Mouse (Mus musculus): ENCODE results near the gene Htr1f. TPM values are rescaled to one million over a fixed set of nuclear protein-coding genes. Genes with fewer than 3 reads are reported as not detected.
"Not testable (repeated sequence)": the region's sequence is repeated elsewhere in the genome, so short reads cannot be mapped to it uniquely, and the experiment has no call there.

Gene Htr1f
- not detected for total RNA-seq (2018; cell fraction: chromatin; rRNA removed)
- not detected for total RNA-seq (2018; cell fraction: cytosol; rRNA removed)
- not detected for total RNA-seq (2018; cell fraction: nucleus; rRNA removed)
- not detected in 3 replicates for polyA plus RNA-seq (2018)

DNA sequence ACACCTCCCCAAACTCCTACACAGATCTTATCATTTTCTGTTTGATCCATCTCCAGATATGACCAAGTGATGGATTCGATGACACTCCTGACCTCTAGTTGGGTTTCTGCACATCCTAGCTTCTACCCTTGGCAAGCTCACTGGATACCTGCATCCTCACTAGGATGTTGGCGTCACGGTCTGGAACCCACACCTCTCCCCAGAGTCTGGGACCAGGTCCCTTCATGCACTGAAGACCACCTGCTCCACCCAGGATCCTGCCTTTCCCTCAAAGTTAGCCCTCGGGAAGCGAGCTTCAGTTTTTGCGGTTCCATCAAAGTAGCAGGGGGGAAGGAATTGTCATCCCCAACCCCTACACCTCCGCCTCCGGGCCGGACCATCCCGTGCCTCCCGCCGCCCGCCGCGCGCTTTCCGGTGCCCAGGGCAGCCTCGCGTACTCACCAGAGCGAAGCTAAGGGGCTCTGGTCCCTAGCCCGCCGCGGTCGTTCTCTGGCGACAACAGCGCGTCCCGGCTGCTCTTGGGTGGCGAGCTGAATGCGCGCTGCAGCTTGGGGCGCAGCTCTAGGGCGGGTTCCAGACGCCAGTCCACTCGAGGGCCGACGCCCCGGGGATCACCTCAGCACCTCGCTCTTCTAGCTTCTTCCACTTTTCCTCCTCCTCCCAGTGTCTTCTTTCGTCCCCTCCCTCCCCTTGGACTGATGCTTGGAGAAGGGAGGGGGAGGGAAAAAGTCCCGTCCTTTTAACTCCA lies at the start of gene Htr1f:
Htr1f (minus strand) TSS at position 671 of the 748 bp plus-strand sequence.
- Histone ChIP-seq H3K79me2 (ENCODE audit: inconsistent target) (no peaks in the 10 kb centered on the region), H3K27ac (no peak within 1 kb of the TSS), H3K4me3 (ENCODE audit: inconsistent target) (no peak within 1 kb of the TSS), H3K36me3 (ENCODE audit: inconsistent target) (no peaks in the 10 kb centered on the region)
- WGBS (ENCODE audit: missing documents), result 11% methylated on average over 41 of the region's 41 CpGs

DNA sequence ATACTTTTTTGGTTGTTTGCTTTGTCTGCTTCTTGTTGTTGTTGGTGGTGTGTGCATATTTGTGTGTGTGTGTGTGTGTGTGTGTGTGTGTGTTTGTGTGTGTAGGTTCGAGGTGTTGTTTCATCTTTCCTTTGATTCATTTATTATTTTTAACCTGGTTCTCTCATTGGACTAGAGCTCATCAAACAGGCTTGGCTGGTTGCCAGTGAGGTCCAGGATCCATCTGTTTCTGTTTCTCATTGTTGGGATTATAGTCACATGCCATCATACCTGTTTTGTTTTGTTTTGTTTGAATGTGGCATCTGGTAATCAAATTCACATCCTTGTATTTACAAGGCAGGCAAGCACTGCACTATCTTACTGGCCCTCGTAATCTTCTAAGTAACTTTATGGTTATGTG lies 34.1 kb upstream of the Htr1f start:
- no peaks in the 10 kb centered on the region for H3K79me2 ChIP-seq (ENCODE audit: inconsistent target)
- H3K4me3 ChIP-seq (ENCODE audit: inconsistent target), result no peak overlapping the region
- H3K27ac ChIP-seq, result no peak overlapping the region
- WGBS (ENCODE audit: missing documents), result 100% methylated on average over 1 of the region's 2 CpGs
- no peaks in the 10 kb centered on the region for H3K36me3 ChIP-seq (ENCODE audit: inconsistent target)

DNA sequence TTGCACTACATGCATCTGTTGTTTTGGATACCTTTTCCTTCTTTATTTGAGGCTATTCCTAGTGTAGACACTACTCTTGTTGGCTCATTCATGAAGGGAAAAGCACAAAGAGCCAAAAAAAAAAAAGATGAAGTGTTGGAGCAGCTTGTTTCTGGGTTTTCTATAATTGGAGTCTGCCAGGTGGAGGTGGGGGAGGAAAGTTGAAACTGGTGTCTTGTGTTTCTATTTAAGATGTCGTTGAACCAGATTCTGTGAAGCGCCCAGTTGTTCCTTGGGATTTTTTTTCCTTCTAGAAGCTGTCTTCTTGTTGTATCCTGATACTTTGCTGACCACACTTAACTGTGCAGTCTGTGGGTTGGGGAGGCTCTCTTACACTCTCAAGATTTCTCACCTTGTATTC lies 23.7 kb upstream of the Htr1f start:
- H3K79me2 ChIP-seq (ENCODE audit: inconsistent target), result no peaks in the 10 kb centered on the region
- no peaks in the 10 kb centered on the region for H3K36me3 ChIP-seq (ENCODE audit: inconsistent target)
- no peak overlapping the region for H3K4me3 ChIP-seq (ENCODE audit: inconsistent target)
- H3K27ac ChIP-seq, result no peak overlapping the region
- 84% methylated on average over 2 of the region's 2 CpGs for WGBS (ENCODE audit: missing documents)

DNA sequence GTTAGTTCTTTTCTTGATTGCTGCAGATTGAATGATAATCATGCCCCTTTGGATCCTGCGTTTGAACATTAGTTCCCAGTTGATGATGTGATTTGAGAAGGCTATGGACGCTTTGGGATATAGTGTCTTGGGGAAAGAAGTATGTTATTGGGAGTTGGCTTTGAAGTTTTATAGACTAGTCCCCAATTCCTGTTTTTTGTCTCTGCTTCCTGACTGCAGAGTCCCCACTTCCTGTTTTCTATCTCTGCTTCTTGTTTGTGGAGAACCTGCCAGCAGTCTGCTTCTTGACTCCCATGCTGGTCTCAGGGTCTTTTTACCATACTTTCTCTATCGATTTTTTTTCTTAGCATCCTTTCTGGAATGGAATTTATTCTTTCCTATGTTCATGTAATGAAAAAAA lies 22.2 kb upstream of the Htr1f start:
- 42% methylated on average over 3 of the region's 3 CpGs for WGBS (ENCODE audit: missing documents)
- no peak overlapping the region for H3K27ac ChIP-seq
- H3K36me3 ChIP-seq (ENCODE audit: inconsistent target), result no peaks in the 10 kb centered on the region
- H3K79me2 ChIP-seq (ENCODE audit: inconsistent target), result no peaks in the 10 kb centered on the region
- no peak overlapping the region for H3K4me3 ChIP-seq (ENCODE audit: inconsistent target)

DNA sequence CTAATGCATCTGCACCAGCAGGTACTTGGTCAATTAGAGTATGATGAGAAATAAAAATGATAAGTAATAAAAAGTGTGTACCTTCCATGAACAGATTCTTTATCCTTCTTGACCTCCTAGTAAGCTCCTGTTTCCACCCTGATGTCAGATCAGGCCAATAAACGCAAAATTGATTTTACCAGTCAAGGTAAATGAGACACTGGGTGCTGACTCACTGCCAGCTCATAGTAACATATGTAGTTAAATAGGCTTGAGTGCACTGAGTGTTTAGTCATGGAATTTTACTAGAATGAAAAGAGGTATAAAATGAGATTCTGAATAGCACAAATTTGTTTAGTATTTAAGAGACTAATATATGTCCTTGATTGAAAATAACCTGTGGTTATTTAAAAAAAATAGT lies 6.6 kb upstream of the Htr1f start:
- H3K4me3 ChIP-seq (ENCODE audit: inconsistent target), result no peak overlapping the region
- H3K79me2 ChIP-seq (ENCODE audit: inconsistent target), result no peaks in the 10 kb centered on the region
- H3K27ac ChIP-seq, result no peak overlapping the region
- WGBS (ENCODE audit: missing documents), result 100% methylated on average over 1 of the region's 1 CpGs
- no peaks in the 10 kb centered on the region for H3K36me3 ChIP-seq (ENCODE audit: inconsistent target)

DNA sequence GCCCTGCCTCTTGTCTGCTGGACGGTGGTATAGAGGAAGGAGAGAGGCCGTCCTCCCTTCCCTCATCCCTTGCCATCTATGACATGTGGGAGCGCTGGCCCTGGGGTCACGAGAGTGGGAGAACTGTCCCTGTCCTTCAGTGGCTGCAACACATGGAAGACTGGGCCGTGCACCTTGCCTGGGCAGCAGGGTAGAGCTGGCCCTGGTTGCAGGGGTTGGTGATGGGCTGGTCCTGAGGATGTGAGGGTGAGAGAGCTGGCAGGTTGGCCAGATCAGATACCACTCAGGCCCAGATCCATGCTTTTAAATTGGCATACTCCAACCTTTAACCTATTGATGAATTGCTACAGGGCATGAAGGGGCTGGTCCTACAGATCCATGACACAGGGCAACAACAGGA lies 12.1 kb downstream of the Htr1f start:
- Histone ChIP-seq H3K4me3 (ENCODE audit: inconsistent target) (no peak overlapping the region), H3K36me3 (ENCODE audit: inconsistent target) (no peaks in the 10 kb centered on the region), H3K27ac (no peak overlapping the region), H3K79me2 (ENCODE audit: inconsistent target) (no peaks in the 10 kb centered on the region)
- 98% methylated on average over 5 of the region's 5 CpGs for WGBS (ENCODE audit: missing documents)

DNA sequence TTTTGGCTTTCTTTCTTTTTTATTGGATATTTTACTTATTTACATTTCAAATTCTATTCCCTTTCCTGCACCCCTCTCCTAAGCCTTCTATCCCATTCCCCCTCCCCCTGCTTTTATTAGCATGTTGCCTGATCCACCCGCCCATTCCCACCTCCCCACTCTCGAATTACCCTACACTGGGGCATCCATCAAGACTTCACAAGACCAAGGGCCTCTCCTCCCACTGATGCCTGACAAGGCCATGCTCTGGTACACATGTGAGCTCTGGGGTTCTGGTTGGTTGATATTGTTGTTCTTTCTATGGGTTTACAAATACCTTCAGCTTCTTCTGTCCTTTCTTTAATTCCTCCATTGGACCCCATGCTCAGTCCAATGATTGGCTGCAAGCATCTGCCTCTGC lies 22.2 kb downstream of the Htr1f start:
- Histone ChIP-seq H3K79me2 (ENCODE audit: inconsistent target) (no peaks in the 10 kb centered on the region), H3K4me3 (ENCODE audit: inconsistent target) (no peak overlapping the region), H3K27ac (no peak overlapping the region), H3K36me3 (ENCODE audit: inconsistent target) (no peaks in the 10 kb centered on the region)
- 85% methylated on average over 2 of the region's 2 CpGs for WGBS (ENCODE audit: missing documents)

DNA sequence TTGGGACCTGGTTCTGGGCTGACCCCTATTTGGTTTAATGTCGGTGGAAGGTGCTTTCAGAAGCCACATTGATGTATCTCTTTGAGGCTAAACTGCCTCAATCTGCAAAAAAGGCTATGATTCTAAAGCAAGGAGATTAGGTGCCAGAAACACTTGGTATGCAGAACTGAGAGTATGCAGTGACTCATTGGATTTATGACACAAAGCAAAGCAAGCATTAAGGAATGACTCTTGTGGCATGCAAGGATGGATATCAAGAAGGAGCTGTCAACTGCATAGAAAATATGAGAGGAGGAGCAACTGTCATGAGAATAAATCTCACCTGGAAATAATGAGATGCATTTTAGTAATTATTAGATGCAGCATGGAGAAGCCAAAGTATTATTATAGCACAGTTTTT lies 35.8 kb downstream of the Htr1f start:
- Histone ChIP-seq H3K36me3 (ENCODE audit: inconsistent target) (no peaks in the 10 kb centered on the region), H3K4me3 (ENCODE audit: inconsistent target) (no peak overlapping the region), H3K79me2 (ENCODE audit: inconsistent target) (no peaks in the 10 kb centered on the region), H3K27ac (no peak overlapping the region)
- WGBS (ENCODE audit: missing documents), result 71% methylated on average over 1 of the region's 1 CpGs

DNA sequence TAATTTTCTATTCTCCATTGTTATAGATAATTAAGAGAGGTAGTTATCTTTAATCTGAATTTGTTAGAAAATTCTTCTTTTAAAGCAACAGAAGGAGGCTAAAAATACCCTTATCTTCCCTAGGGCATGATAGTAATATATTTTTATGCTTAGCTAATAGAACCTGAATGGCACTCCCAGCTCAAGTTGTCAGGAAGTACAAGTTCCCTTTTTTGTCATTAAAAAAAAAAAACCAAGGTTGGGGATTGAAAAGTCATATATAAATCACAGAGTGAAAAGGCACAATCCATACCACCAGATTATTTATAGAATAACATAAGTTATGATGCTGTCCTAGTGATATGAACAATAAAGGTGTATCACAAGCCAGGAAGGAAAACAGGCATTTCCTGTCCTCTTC lies 39.4 kb downstream of the Htr1f start:
- Histone ChIP-seq H3K79me2 (ENCODE audit: inconsistent target) (no peaks in the 10 kb centered on the region), H3K27ac (no peak overlapping the region), H3K36me3 (ENCODE audit: inconsistent target) (no peaks in the 10 kb centered on the region), H3K4me3 (ENCODE audit: inconsistent target) (no peak overlapping the region)

DNA sequence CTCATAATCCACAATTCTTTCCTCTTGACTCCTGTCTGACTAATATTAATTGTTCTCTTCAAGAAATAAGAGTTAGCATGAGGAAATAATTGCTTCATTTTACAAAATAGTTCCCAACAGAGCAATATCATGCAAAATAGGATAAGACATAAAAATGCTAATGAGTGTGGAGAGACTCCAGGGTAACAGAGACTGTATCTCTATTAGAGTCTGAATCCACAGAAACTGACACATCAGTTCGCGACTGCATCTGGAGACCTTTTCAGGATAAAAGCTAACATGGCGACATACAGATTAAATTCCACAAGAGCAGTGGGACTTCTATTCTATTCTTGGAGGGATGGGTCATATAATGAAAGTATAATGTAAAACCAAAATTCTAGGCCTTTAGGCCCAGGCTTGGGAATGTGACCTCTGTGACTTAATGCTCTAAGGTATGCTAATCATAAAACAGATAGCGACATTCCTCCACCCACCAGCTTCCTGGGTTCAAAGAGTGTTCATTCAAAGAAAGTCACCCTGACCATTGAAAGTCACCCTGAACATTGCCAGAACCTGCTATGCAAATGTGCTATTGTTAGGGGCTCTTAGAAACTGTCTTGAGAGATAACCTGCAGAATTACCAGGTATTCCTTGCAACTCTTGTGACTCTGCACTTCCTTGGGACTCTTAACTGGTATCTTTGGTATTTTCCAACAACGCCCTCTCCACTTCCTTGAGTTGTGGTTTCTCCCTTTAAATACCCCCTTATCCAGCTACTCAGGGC lies 67.8 kb downstream of the Htr1f start:
- H3K4me3 ChIP-seq (ENCODE audit: inconsistent target); H3K27ac ChIP-seq; H3K79me2 ChIP-seq (ENCODE audit: inconsistent target); H3K36me3 ChIP-seq (ENCODE audit: inconsistent target): not testable (repeated sequence)
- WGBS (ENCODE audit: missing documents), result 90% methylated on average over 5 of the region's 5 CpGs

DNA sequence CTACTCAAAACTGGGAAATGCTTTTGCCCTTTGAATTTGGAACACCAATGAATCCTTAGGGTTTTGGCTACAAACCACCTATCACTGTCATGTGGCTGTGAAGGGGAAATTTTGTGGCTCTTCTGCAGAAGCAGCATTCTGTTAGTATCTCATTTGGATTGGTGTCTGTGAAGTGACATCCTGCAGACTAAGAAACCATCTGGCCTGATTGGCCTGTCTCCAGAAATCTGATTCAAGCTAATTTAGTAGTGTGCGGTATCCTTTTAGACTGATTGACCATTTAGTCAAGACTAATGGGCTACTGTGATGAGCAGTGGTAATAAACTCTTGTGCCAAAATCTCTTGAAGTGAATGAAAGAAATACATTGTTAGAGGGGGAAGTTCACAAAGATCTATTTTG lies 76.0 kb downstream of the Htr1f start:
- WGBS (ENCODE audit: missing documents), result 100% methylated on average over 1 of the region's 1 CpGs
- Histone ChIP-seq H3K79me2 (ENCODE audit: inconsistent target) (no peaks in the 10 kb centered on the region), H3K36me3 (ENCODE audit: inconsistent target) (no peaks in the 10 kb centered on the region), H3K27ac (no peak overlapping the region), H3K4me3 (ENCODE audit: inconsistent target) (no peak overlapping the region)

DNA sequence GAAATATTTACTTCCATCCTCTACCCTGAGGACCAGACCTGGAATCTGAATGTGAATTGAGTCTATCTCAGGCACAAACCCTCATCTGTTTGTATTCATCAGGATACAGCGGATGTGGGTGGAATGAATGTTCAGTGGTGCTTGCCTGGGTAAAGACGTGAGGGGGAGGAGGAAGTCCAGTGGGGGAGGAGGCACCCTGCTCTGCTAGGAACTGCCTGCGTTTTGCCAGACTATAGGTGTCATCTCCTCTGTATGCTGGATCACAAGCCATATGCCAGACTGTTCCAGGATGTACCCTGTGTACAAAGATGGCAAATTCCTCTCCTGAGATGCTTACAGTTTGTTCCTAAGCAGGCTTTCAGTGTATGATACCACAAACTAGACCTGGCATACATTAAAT lies 83.3 kb downstream of the Htr1f start:
- no peaks in the 10 kb centered on the region for H3K79me2 ChIP-seq (ENCODE audit: inconsistent target)
- no peaks in the 10 kb centered on the region for H3K36me3 ChIP-seq (ENCODE audit: inconsistent target)
- WGBS (ENCODE audit: missing documents), result 92% methylated on average over 3 of the region's 3 CpGs
- no peak overlapping the region for H3K27ac ChIP-seq
- H3K4me3 ChIP-seq (ENCODE audit: inconsistent target), result no peak overlapping the region

DNA sequence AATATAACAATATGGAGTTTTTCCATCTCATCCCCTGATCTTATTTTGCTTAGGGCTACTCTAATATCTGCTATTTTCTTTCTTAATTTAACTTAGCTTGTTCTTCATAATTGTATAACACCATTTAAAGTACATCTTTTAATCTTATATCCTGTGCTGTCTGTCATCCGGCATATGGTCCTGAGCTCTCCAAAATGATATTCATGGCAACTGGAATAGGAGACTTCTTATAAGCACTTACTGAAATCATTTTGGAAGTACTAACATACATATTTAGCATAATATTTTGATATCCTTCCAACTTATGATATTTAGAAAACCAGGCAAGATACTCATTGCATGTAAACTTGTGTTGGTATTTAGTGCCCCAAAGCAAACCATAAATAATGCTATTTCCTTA lies 86.9 kb downstream of the Htr1f start:
- no peaks in the 10 kb centered on the region for H3K36me3 ChIP-seq (ENCODE audit: inconsistent target)
- H3K27ac ChIP-seq, result no peak overlapping the region
- WGBS (ENCODE audit: missing documents), result 100% methylated on average over 1 of the region's 1 CpGs
- no peak overlapping the region for H3K4me3 ChIP-seq (ENCODE audit: inconsistent target)
- no peaks in the 10 kb centered on the region for H3K79me2 ChIP-seq (ENCODE audit: inconsistent target)

DNA sequence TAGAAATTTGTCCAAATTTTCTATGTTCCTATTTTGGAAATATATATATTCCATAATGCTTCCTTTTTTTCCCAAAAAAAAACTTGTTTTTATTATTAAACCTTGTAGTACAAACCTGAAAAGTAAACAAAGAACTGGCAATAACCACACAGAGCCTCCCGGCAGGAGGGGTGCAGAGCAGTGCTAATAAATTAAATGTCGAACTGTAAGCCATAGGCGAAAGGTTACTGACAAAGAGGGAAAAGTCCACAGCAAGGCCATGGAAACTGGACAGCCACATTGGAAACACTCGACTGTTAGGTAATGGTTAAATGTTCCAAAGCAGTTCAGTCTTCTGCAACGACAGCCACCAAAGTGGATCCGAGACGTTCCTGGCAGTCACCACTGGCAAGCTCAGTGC lies 87.5 kb downstream of the Htr1f start:
- no peaks in the 10 kb centered on the region for H3K36me3 ChIP-seq (ENCODE audit: inconsistent target)
- no peaks in the 10 kb centered on the region for H3K79me2 ChIP-seq (ENCODE audit: inconsistent target)
- 94% methylated on average over 7 of the region's 7 CpGs for WGBS (ENCODE audit: missing documents)
- H3K4me3 ChIP-seq (ENCODE audit: inconsistent target), result no peak overlapping the region
- H3K27ac ChIP-seq, result no peak overlapping the region

DNA sequence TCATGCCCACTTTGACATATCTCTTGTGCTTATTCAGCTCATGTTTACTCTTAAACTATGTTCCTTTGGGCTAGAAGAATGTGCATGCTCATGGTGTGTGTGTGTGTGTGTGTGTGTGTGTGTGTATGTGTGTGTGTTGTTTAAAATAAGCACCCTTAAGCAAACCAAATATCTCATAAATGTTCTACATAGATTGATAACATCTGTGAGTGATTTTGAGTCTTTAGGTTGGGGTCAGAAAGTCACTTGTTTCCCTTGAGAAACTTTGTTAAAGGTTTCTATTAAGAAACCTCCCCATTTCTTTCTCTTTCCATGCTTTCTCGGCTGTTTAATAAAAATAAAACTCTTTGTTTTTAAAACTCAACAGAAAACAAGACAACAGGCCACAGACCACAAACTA lies 88.1 kb downstream of the Htr1f start:
- Histone ChIP-seq H3K36me3 (ENCODE audit: inconsistent target) (no peaks in the 10 kb centered on the region), H3K79me2 (ENCODE audit: inconsistent target) (no peaks in the 10 kb centered on the region), H3K4me3 (ENCODE audit: inconsistent target) (no peak overlapping the region), H3K27ac (no peak overlapping the region)
- 86% methylated on average over 1 of the region's 1 CpGs for WGBS (ENCODE audit: missing documents)

All from macrophage (primary cell).